Mouse (Mus musculus) common myeloid progenitor, adult 5-6 weeks (primary cell): Measurements from ENCODE around the gene Qdpr. TPM values are rescaled to one million over a fixed set of nuclear protein-coding genes. Genes with fewer than 3 reads are reported as not detected.

Experiments
- ATAC-seq: replicated peaks from 2 replicates; pipeline ENCODE4 v1.8.0; 2016; ENCODE audit warnings: low read depth, mild to moderate bottlenecking, moderate TSS enrichment, inconsistent platforms; ENCODE audit not compliant: poor library complexity, severe bottlenecking
- total RNA-seq: library from RNA; stranded (forward); fragments of 200-1000, 187-1606 nt; gene quantifications from 2 replicates; pipeline ENCODE4 v1.2.3, GENCODE M21; 2017

Gene Qdpr
- total RNA-seq, 1 experiment from 2014 or later, result 66.0 TPM

- no peak for ATAC-seq
Observed at GRCm38 (mm10) chr5:45417859-45418443, 32.1 kb downstream of the Qdpr start.

DNA sequence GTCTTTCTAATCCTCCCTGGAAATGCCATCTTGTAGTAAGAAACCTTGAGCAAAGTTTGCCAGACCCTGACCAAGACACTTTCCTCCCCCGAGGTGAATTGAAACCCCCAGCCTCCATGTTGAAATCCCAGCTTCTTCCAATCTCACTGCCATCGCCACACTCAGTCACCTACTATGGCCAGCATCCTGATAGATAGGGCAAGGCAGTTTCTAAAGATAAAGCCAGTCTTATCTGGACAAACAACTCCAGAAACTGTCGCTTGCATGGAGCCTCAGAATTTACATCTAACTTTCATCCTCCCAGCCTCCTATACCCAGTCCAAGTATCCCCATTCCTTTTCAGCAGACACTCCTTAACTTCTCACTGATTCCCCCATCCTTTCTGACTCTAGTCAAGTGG is 33.6 kb downstream of the Qdpr start:
- no peak for ATAC-seq

DNA sequence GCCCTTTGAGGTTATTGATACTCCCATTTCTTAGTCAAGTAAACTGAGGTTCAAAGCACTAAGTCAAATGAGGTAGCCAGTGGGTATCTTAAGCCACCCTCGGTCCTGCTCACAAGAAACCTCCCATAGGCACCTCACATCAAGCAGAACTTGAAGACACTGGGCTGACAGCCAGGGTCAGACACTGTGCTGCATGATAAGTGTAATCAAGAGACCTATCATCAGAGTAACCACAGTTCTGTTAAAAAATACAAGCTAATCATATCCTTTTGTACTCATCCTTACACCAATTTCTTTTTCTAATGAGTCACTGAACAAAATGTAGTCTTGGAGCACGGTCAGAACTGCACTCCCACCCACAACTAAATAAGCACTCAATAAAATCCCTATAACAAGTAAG is 43.9 kb downstream of the Qdpr start:
- peak; percentile 85 for ATAC-seq

DNA sequence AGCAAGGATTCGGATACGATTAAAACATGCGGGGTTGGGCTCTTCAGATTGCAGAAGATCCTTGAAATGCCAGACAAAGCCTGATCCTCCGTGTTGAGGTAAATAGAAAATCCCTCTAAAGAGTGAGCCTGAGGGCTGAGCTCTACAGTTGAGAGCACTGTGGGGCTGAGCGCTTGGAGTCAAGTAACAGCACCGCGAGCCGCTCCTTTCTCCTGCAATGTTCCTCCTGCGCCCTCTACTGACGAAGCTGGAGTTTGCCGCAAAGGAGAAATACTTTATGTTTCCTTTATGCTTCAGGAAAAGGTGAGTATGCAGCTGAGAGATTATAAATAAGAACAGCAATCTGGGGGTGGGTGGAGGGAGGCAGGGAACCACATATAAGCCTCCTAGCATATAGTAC is 47.4 kb downstream of the Qdpr start:
- peak; percentile 90 for ATAC-seq

- ATAC-seq, result 0 out of 2 replicates have a peak, but pooled peaks have one; percentile 50
Observed at GRCm38 (mm10) chr5:45384034-45384812, 65.8 kb downstream of the Qdpr start.

Other genes with a start within 250 kb of the Qdpr start
- gene Clrn2, start 3.5 kb upstream of the Qdpr start, total RNA-seq, result not detected in 2 replicates
- gene Lap3, start 43.1 kb upstream of the Qdpr start, total RNA-seq, result 56.7 and 95.1 TPM in 2 replicates
- 26.8 and 32.7 TPM in 2 replicates for gene Med28, start 70.0 kb upstream of the Qdpr start, total RNA-seq
- gene Fam184b, start 189.4 kb upstream of the Qdpr start, total RNA-seq, result 0.05 TPM in 1 of 2 replicates, not detected in the other
- gene Ncapg, start 219.7 kb upstream of the Qdpr start, total RNA-seq, result 81.2 and 95.3 TPM in 2 replicates